Mouse (Mus musculus) T-cell, adult 66 days (primary cell): ENCODE measurements around the gene Plekhn1. TPM values are rescaled to one million over a fixed set of nuclear protein-coding genes. Genes with fewer than 3 reads are reported as not detected.

Source experiments
- total RNA-seq, 2 experiments: library from RNA; stranded (reverse); gene quantifications; 3 replicates in 1 of 2; 4 replicates in 1 of 2; pipeline ENCODE4 v1.2.4; 2023

Plekhn1 gene
- 10 to 100 TPM; 48.7 to 52.1 TPM for total RNA-seq

GRCm38 (mm10) chr4:156234701-156235213 lies at the start of gene Plekhn1:
Plekhn1 (minus strand) TSS chr4:156234857.

GRCm38 (mm10) chr4:156255078-156255839 lies 20.6 kb upstream of the Plekhn1 start, which contains the start of gene Samd11:
Samd11 (minus strand) TSS chr4:156255657.

GRCm38 (mm10) chr4:156235808-156236533 lies 1.3 kb upstream of the Plekhn1 start, which contains the start of gene Noc2l:
Noc2l (plus strand) TSS chr4:156236010.

GRCm38 (mm10) chr4:156215649-156216048 lies 19.0 kb downstream of the Plekhn1 start, which contains the start of gene Perm1:
Perm1 (plus strand) TSS chr4:156215868.

GRCm38 (mm10) chr4:156203001-156203412 lies 31.6 kb downstream of the Plekhn1 start, which contains the start of gene AW011738:
AW011738 (plus strand) TSS chr4:156203304.

GRCm38 (mm10) chr4:156200623-156201475 lies 33.8 kb downstream of the Plekhn1 start, which contains the start of gene Isg15:
Isg15 (minus strand) TSS chr4:156200818.

GRCm38 (mm10) chr4:156197131-156197828 lies 37.4 kb downstream of the Plekhn1 start, which contains the start of gene Agrn:
Agrn (minus strand) TSS chr4:156197488.

Other genes with a start within 250 kb of the Plekhn1 start
- 1 to 10 TPM; 3.8 to 4.4 TPM for gene B3galt6, start 242.2 kb downstream of the Plekhn1 start, total RNA-seq
- 100 to 1,000 TPM; 204 to 233 TPM for gene Sdf4, start 242.0 kb downstream of the Plekhn1 start, total RNA-seq
- 10 to 100 TPM; 25.0 to 30.6 TPM for gene Tnfrsf4, start 221.0 kb downstream of the Plekhn1 start, total RNA-seq
- gene Tnfrsf18, start 208.7 kb downstream of the Plekhn1 start, total RNA-seq = 10 to 100 TPM; 45.0 to 65.5 TPM
- gene Ttll10, start 175.4 kb downstream of the Plekhn1 start, total RNA-seq = not detected
- gene 9430015G10Rik, start 124.9 kb downstream of the Plekhn1 start, total RNA-seq = 10 to 100 TPM; 41.6 to 44.0 TPM
- gene Rnf223, start 104.3 kb downstream of the Plekhn1 start, total RNA-seq = 1 to 10 TPM; 1.5 TPM
- gene Agrn, start 37.4 kb downstream of the Plekhn1 start, total RNA-seq = 1 to 10 TPM; 6.5 to 7.6 TPM
- gene Isg15, start 34.0 kb downstream of the Plekhn1 start, total RNA-seq = 10 to 100 TPM; 11.6 to 19.5 TPM
- gene AW011738, start 31.6 kb downstream of the Plekhn1 start, total RNA-seq = 1 to 10 TPM; 7.8 to 9.5 TPM
- under 1 TPM; 0.32 to 0.39 TPM for gene Perm1, start 19.0 kb downstream of the Plekhn1 start, total RNA-seq
- 10 to 100 TPM; 96.9 to 97.6 TPM for gene Noc2l, start 1.2 kb upstream of the Plekhn1 start, total RNA-seq
- 1 to 10 TPM; 1.6 to 4.0 TPM for gene Samd11, start 20.8 kb upstream of the Plekhn1 start, total RNA-seq
- not detected for gene Vmn2r-ps159, start 96.2 kb upstream of the Plekhn1 start, total RNA-seq